Mouse (Mus musculus): ENCODE measurements at regions not wholly inside any gene's neighbourhood (a gene's known extent, or its start where the extent isn't known, plus 50 kb on each side); places are given as distances from the start of the nearest gene placed in this dataset.

- H3K36me3 ChIP-seq = no peaks in the 10 kb centered on the region
- no peaks in the 10 kb centered on the region for H3K27me3 ChIP-seq (ENCODE audit: insufficient read depth, poor library complexity, severe bottlenecking)
- H3K4me3 ChIP-seq = no peak overlapping the region
- H3K9me3 ChIP-seq = no peaks in the 10 kb centered on the region
- WGBS = 58% methylated on average over 6 of the region's 6 CpGs
- no peak overlapping the region for H3K27ac ChIP-seq
- peaks cover 4% of the 10 kb centered on the region; the same call in 1 of the 2 replicates for H3K4me1 ChIP-seq
- DNase-seq (ENCODE audit: low spot score) = no peak
These were observed 62.4 kb upstream of the Klf4 start for GRCm38 (mm10) chr4:55594699-55595098.

GRCm38 (mm10) chr4:55593132-55593531, 60.9 kb upstream of the Klf4 start:
- no peak for DNase-seq (ENCODE audit: low spot score)
- 38% methylated on average over 3 of the region's 3 CpGs for WGBS

GRCm38 (mm10) chr4:55586212-55586611, 53.9 kb upstream of the Klf4 start:
- no peaks in the 10 kb centered on the region for H3K27me3 ChIP-seq (ENCODE audit: insufficient read depth, poor library complexity, severe bottlenecking)
- no peak overlapping the region for H3K4me3 ChIP-seq
- no peaks in the 10 kb centered on the region for H3K4me1 ChIP-seq
- H3K9me3 ChIP-seq = no peaks in the 10 kb centered on the region
- no peaks in the 10 kb centered on the region for H3K36me3 ChIP-seq
- no peak overlapping the region for H3K27ac ChIP-seq
- 75% methylated on average over 3 of the region's 3 CpGs for WGBS
- no peak for DNase-seq (ENCODE audit: low spot score)

More at GRCm38 (mm10) chr4:55593132-55593531, 60.9 kb upstream of the Klf4 start:
- Histone ChIP-seq H3K27ac (no peak overlapping the region), H3K27me3 (ENCODE audit: insufficient read depth, poor library complexity, severe bottlenecking) (no peaks in the 10 kb centered on the region), H3K9me3 (no peaks in the 10 kb centered on the region), H3K4me3 (no peak overlapping the region), H3K36me3 (no peaks in the 10 kb centered on the region), H3K4me1 (peaks cover 4% of the 10 kb centered on the region; the same call in 1 of the 2 replicates)

- no peak overlapping the region for H3K4me3 ChIP-seq
- H3K9me3 ChIP-seq = no peaks in the 10 kb centered on the region
- H3K36me3 ChIP-seq = no peaks in the 10 kb centered on the region
- WGBS = 42% methylated on average over 8 of the region's 8 CpGs
- no peak overlapping the region for H3K27ac ChIP-seq
- H3K27me3 ChIP-seq (ENCODE audit: insufficient read depth, poor library complexity, severe bottlenecking) = no peaks in the 10 kb centered on the region
- no peak for DNase-seq (ENCODE audit: low spot score)
- H3K4me1 ChIP-seq = no peaks in the 10 kb centered on the region
These were observed 51.3 kb upstream of the Klf4 start for GRCm38 (mm10) chr4:55583589-55583988.
